Mouse (Mus musculus) lung, adult 2 months (tissue): ENCODE data around the gene Asb16.

Source experiments
- CTCF ChIP-seq: fragments of 200-500 bp; IDR thresholded peaks from 2 replicates; pipeline ENCODE4 v1.5.1; 2011; ENCODE audit warnings: mild to moderate bottlenecking, low read length, control low read depth; ENCODE audit not compliant: insufficient read depth
- POLR2A ChIP-seq: fragments of 200-500 bp; IDR thresholded peaks from 2 replicates; pipeline ENCODE4 v1.6.1; 2011; ENCODE audit warnings: low read depth, mild to moderate bottlenecking, control low read depth, low read length, borderline replicate concordance; ENCODE audit errors: extremely low read depth

DNA sequence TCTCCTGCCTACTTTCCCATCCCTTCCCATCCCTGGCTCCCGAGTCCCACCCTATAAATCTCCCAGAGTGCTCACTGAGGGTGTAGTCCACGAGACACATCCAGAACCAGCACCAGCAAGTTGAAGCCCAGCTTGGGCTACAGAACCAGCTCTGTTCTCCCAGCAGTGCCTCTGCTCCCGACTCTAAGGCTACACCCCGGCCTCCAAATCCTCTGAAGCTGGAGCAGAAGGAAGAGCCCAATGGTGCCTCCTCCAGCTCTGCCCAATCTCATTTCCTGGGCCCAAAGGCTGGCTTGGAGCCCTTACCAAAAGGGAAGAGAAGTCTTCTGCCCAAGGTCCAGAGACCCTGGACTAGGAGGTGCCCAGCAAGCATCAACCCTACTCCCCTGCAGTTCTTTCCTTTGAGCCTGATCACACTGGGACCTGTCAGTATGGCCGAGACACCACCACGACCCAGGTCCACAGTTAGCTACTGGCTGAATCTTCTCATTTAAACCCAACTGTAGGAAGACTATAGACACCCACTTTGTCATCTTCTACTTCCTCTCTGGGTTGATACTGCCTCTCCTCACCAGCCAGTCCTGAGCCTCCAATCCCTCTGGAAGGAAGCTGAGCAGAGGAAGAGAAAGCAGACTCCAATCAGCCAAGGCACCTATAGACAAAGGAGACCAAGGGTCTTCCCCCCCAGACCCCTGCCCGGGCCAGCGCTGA is 47.1 kb upstream of the Asb16 start:
- TF ChIP-seq CTCF: no peak
- TF ChIP-seq POLR2A: no peak
